Mouse (Mus musculus) lung, adult 2 months (tissue): ENCODE measurements around the gene Rcan3. TPM values are rescaled to one million over a fixed set of nuclear protein-coding genes. Genes with fewer than 3 reads are reported as not detected.

Experiments
- DNase-seq: peaks from one replicate; pipeline ENCODE4 v3.0.0; 2022
- H3K4me1 ChIP-seq: fragments of 200-500 bp; 2 replicates; pipeline ENCODE4 v1.6.1; 2011; ENCODE audit warnings: low read length; ENCODE audit not compliant: control insufficient read depth, insufficient read depth
- H3K4me3 ChIP-seq: fragments of 200-500 bp; replicated peaks from 2 replicates; pipeline ENCODE3; 2011; ENCODE audit warnings: low read depth, mild to moderate bottlenecking, control low read depth, low read length; ENCODE audit errors: extremely low read depth
- CTCF ChIP-seq: fragments of 200-500 bp; IDR thresholded peaks from 2 replicates; pipeline ENCODE4 v1.5.1; 2011; ENCODE audit warnings: mild to moderate bottlenecking, low read length, control low read depth; ENCODE audit not compliant: insufficient read depth
- POLR2A ChIP-seq: fragments of 200-500 bp; IDR thresholded peaks from 2 replicates; pipeline ENCODE4 v1.6.1; 2011; ENCODE audit warnings: low read depth, mild to moderate bottlenecking, control low read depth, low read length, borderline replicate concordance; ENCODE audit errors: extremely low read depth
- WGBS: fragments of 180-500 bp; shearing (Covaris S2); methylation state at CpG from one replicate; pipeline ENCODE4 v1.1.7; 2018; 5-methylcytosine and 5-hydroxymethylcytosine counted together
- polyA plus RNA-seq: library from polyadenylated mRNA; depleted of rRNA; stranded (reverse); fragments of >200 nt; gene quantifications from 2 replicates; pipeline ENCODE4 v1.2.3, GENCODE M21; 2012

Gene Rcan3
- polyA plus RNA-seq, 1 experiment = 14.3 TPM

- H3K4me3 ChIP-seq = no peak overlapping the region
- DNase-seq = no peak
- H3K4me1 ChIP-seq = peaks cover 10% of the 10 kb centered on the region
- TF ChIP-seq POLR2A (no peak), CTCF (no peak)
These were observed 4.3 kb upstream of the Rcan3 start for GRCm38 (mm10) chr4:135437924-135438323.

- DNase-seq = no peak
- 32% methylated on average over 13 of the region's 13 CpGs for WGBS
- H3K4me3 ChIP-seq = peak overlapping the region; percentile 19
- H3K4me1 ChIP-seq = peaks cover 10% of the 10 kb centered on the region
- TF ChIP-seq CTCF (no peak), POLR2A (no peak)
These were observed 2.6 kb upstream of the Rcan3 start for GRCm38 (mm10) chr4:135436291-135436690.

GRCm38 (mm10) chr4:135434395-135434789, 739 bp upstream of the Rcan3 start:
- H3K4me3 ChIP-seq = peak overlapping the region; percentile 82
- H3K4me1 ChIP-seq = peaks cover 10% of the 10 kb centered on the region
- 28% methylated on average over 11 of the region's 11 CpGs for WGBS
- TF ChIP-seq CTCF = no peak
- no peak for TF ChIP-seq POLR2A
- DNase-seq = no peak

GRCm38 (mm10) chr4:135433086-135433442, 589 bp downstream of the Rcan3 start:
- WGBS = 11% methylated on average over 10 of the region's 10 CpGs
- DNase-seq = no peak
- TF ChIP-seq POLR2A (no peak), CTCF (no peak)
- H3K4me1 ChIP-seq = peaks cover 8% of the 10 kb centered on the region
- H3K4me3 ChIP-seq = peak overlapping the region; percentile 74

- no peak overlapping the region for H3K4me3 ChIP-seq
- TF ChIP-seq CTCF (no peak), POLR2A (no peak)
- WGBS = 75% methylated on average over 8 of the region's 8 CpGs
- H3K4me1 ChIP-seq = peaks cover 5% of the 10 kb centered on the region; the same call in 1 of the 2 replicates
- DNase-seq = no peak
These were observed 3.5 kb downstream of the Rcan3 start for GRCm38 (mm10) chr4:135429990-135430760.

GRCm38 (mm10) chr4:135429383-135429782, 4.3 kb downstream of the Rcan3 start:
- Histone ChIP-seq H3K4me1 (peaks cover 3% of the 10 kb centered on the region; the same call in 1 of the 2 replicates), H3K4me3 (no peak overlapping the region)
- no peak for DNase-seq
- TF ChIP-seq POLR2A (no peak), CTCF (no peak)
- WGBS = 67% methylated on average over 4 of the region's 4 CpGs

- TF ChIP-seq CTCF = no peak
- no peak for TF ChIP-seq POLR2A
- Histone ChIP-seq H3K4me3 (no peak overlapping the region), H3K4me1 (no peaks in the 10 kb centered on the region)
- no peak for DNase-seq
- WGBS = 91% methylated on average over 7 of the region's 7 CpGs
These were observed 7.1 kb downstream of the Rcan3 start for GRCm38 (mm10) chr4:135426587-135426986.

- 68% methylated on average over 9 of the region's 9 CpGs for WGBS
- H3K4me3 ChIP-seq = no peak overlapping the region
- no peaks in the 10 kb centered on the region for H3K4me1 ChIP-seq
- no peak for DNase-seq
- TF ChIP-seq CTCF (no peak), POLR2A (no peak)
These were observed 8.0 kb downstream of the Rcan3 start for GRCm38 (mm10) chr4:135425625-135426024.

GRCm38 (mm10) chr4:135420961-135421360, 12.7 kb downstream of the Rcan3 start:
- WGBS = 90% methylated on average over 13 of the region's 13 CpGs
- no peak for TF ChIP-seq POLR2A
- TF ChIP-seq CTCF = no peak
- Histone ChIP-seq H3K4me1 (no peaks in the 10 kb centered on the region), H3K4me3 (no peak overlapping the region)
- DNase-seq = no peak

- WGBS = 81% methylated on average over 11 of the region's 11 CpGs
- Histone ChIP-seq H3K4me3 (no peak overlapping the region), H3K4me1 (no peaks in the 10 kb centered on the region)
- DNase-seq = no peak
- TF ChIP-seq POLR2A (no peak), CTCF (no peak)
These were observed 13.2 kb downstream of the Rcan3 start for GRCm38 (mm10) chr4:135420416-135420815.

- no peak for DNase-seq
- H3K4me1 ChIP-seq = no peaks in the 10 kb centered on the region
- WGBS = 82% methylated on average over 21 of the region's 21 CpGs
- TF ChIP-seq POLR2A (no peak), CTCF (no peak)
- H3K4me3 ChIP-seq = no peak overlapping the region
These were observed 13.7 kb downstream of the Rcan3 start for GRCm38 (mm10) chr4:135419996-135420395.
